Mouse (Mus musculus): ENCODE data around the gene Lyar. TPM values are rescaled to one million over a fixed set of nuclear protein-coding genes. Genes with fewer than 3 reads are reported as not detected.
A peak's percentile ranks its signal among the peaks of the same experiment; 100 is the strongest.

Lyar gene
- total RNA-seq, 1 experiment from 2014 or later = 93.0 TPM

DNA sequence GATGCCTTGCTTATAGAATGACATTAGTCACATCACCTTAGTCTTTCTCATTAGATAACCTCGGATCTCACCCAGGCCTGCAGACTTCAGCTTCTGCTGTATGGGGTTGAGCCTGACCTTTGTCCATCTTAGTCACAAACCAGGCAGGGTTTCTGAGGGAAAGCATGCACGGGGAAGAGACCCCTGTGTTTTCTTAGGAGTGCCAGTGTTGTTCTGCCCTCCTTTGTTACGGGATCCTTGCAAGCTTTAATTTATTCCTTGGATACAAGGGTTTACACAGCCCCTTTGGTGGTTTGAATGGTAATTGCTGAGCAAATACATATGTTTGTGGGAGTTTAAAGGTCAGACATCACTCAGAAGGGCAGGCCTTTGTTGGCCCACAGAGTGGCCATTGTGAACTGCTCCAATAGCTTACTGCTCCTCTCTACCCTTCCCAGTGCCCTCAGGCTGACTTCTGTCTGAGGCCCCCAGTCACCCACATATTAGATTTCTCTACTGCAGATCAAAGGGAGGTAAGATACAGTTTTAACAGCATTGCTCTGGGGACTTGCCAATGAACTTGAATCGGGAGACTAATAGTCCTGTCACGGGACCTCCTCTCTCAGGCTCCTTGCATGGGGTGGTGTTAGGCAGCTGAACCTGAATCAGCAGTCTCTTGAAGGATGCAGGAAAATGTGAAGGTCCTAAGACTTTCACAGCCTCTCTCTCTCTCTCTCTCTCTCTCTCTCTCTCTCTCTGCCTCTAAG lies 20.6 kb downstream of the Lyar start:
- ATAC-seq (replicated peaks in 1 of 2; ENCODE audit: insufficient read depth in 1 of 2, low FRiP score in 2 of 2, low TSS enrichment in 1 of 2, low read depth in 1 of 2, poor library complexity in 2 of 2, severe bottlenecking in 2 of 2) = no peak

DNA sequence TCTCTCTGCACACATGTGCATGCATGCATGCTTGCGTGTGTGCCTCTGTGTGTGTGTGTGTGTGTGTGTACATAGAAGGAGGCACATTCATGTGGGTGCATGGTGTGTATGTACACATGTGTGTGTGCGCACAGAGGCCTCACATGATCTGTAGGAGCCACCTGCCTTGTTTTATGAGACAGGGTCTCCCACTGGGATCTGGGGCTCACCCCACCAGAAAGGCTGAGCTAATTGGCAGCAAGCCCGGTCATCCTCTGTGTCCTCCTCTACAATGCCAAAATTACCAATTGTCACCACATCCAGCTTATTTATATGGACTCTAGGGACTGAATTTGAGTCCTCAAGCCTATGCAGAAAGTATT lies 21.2 kb downstream of the Lyar start:
- no peak for ATAC-seq (replicated peaks in 1 of 2; ENCODE audit: insufficient read depth in 1 of 2, low FRiP score in 2 of 2, low TSS enrichment in 1 of 2, low read depth in 1 of 2, poor library complexity in 2 of 2, severe bottlenecking in 2 of 2)

- ATAC-seq (replicated peaks in 1 of 2; ENCODE audit: insufficient read depth in 1 of 2, low FRiP score in 2 of 2, low TSS enrichment in 1 of 2, low read depth in 1 of 2, poor library complexity in 2 of 2, severe bottlenecking in 2 of 2) = no peak
Measured at GRCm38 (mm10) chr5:38241966-38242365, 21.7 kb downstream of the Lyar start.

GRCm38 (mm10) chr5:38255195-38255594 lies 34.9 kb downstream of the Lyar start:
- no peak; a peak in 1 of 4 replicates for ATAC-seq (replicated peaks in 1 of 2; ENCODE audit: insufficient read depth in 1 of 2, low FRiP score in 2 of 2, low TSS enrichment in 1 of 2, low read depth in 1 of 2, poor library complexity in 2 of 2, severe bottlenecking in 2 of 2)

DNA sequence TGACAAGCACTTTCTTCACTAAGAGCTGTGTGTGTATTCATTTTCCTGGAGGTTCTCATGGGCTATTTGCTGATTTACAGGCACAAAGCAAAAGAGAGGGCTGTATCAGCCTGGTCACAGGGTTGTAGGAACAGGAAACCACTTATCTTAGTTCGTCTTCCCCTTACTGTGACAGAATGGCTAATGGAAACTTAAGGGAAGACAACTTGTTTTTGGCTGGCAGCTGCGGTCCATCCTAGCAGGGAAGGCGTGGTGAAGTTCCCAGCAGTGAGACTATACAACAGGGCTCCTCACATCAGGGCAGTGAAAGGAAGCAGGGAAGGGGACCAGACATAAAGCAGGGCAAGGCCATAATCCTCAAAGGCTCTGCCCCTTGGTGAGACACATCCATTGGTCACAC lies 35.4 kb downstream of the Lyar start:
- ATAC-seq (replicated peaks in 1 of 2; ENCODE audit: insufficient read depth in 1 of 2, low FRiP score in 2 of 2, low TSS enrichment in 1 of 2, low read depth in 1 of 2, poor library complexity in 2 of 2, severe bottlenecking in 2 of 2) = peak; percentile 33 to 50; a peak in 3 of 4 replicates

DNA sequence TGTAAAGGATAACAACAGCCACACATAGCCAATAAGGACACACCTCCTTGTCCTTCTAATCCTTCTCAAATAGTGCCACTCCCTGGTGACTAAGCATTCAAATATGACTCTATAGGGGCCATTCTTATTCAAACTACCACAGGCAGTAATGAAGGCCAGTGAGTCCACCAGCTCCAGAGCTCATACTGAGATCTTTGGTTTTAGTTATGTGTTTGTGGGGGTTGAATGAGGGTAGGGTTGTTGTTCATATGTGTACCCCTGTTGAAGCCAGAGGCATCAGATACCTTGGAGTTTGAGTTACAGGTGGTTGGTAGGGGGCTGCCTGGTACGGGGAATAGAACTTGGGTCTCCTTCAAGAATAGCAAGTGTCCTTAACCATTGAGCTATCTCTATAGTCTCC lies 36.3 kb downstream of the Lyar start:
- ATAC-seq (replicated peaks in 1 of 2; ENCODE audit: insufficient read depth in 1 of 2, low FRiP score in 2 of 2, low TSS enrichment in 1 of 2, low read depth in 1 of 2, poor library complexity in 2 of 2, severe bottlenecking in 2 of 2) = no peak

DNA sequence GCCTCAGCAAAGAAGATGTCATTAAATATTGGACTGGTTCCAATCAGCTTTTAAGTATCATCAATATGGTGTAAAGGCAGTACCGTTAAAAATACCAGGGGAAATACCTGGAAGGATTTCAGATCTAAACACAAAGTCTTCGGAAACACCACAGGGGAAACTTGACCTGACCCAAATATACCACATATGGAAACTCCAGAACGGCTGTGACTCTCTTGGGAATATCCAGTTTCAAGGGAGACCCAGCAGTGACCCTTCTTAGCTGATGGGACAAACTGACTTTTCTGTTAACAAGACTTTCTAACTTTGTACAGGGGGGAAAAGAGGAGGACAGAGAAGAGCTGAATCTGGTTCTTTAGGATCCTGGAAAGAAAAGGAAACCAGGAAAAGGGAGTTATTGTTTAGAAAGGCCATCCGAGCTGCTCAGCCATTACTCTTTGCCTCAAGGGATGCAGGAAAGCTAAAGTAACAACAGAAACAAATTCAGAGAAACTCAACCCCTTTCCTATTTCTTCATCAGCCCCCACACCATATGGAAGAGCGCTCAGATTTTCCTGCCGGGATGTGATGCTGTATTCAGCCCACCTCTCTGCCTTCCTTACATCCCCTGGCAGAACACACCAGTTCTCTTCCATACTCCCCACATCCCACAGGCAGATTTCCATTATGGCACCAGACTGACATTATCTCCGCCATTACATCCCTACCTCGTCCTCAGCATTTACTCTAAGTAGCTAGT lies 37.9 kb downstream of the Lyar start:
- no peak for ATAC-seq (replicated peaks in 1 of 2; ENCODE audit: insufficient read depth in 1 of 2, low FRiP score in 2 of 2, low TSS enrichment in 1 of 2, low read depth in 1 of 2, poor library complexity in 2 of 2, severe bottlenecking in 2 of 2)

DNA sequence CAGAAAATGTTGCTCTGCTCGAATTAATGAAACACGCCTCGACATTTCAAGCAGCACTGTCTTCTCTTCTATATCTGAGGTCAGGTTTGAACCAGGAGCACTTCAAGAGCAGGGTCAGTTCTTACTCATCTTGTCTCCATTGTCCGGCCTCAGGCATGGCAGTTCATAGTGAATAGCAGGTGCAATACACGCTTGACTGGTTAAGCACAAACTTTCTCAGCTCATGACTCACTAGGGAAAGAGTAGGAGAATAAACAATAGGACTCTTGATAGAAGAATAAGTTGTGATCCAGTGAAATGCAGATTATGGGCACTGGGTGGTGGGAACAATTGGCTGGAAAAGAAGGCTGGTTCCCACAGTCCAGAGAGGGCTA lies 38.5 kb downstream of the Lyar start:
- ATAC-seq (replicated peaks in 1 of 2; ENCODE audit: insufficient read depth in 1 of 2, low FRiP score in 2 of 2, low TSS enrichment in 1 of 2, low read depth in 1 of 2, poor library complexity in 2 of 2, severe bottlenecking in 2 of 2) = no peak

DNA sequence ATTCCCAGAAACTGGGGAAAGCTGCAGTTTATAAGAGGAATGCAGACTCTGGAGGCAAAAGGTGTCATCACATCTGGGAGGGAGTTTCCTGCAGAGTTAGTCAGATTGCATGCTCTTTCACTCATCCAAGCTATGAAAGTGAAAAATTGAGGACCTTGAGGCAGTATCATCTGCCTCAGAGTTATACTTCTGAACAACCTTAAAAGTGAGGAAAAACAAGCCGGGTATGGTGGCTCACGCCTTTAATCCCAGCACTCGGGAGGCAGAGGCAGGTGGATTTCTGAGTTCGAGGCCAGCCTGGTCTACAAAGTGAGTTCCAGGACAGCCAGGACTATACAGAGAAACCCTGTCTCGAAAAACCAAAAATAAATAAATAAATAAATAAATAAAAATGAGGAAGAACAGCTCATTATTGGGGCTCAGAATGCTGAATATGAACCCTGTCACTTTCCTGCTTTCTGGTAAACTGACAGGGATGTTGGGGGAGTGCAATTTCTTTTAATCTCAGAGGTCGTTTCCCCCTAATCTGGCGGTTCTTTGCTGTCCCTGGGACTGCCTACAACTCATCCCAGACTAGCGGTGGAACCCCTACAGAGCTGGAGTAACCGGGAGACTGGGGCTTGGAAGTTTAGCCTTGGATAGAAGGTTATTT lies 39.3 kb downstream of the Lyar start:
- ATAC-seq (replicated peaks in 1 of 2; ENCODE audit: insufficient read depth in 1 of 2, low FRiP score in 2 of 2, low TSS enrichment in 1 of 2, low read depth in 1 of 2, poor library complexity in 2 of 2, severe bottlenecking in 2 of 2) = no peak

- peak; percentile 80 for ATAC-seq (replicated peaks in 1 of 2; ENCODE audit: insufficient read depth in 1 of 2, low FRiP score in 2 of 2, low TSS enrichment in 1 of 2, low read depth in 1 of 2, poor library complexity in 2 of 2, severe bottlenecking in 2 of 2)
Measured at GRCm38 (mm10) chr5:38260107-38260682, 39.9 kb downstream of the Lyar start, which contains the start of gene Tmem128. Gene Tmem128 (plus strand): TSS chr5:38260185.

DNA sequence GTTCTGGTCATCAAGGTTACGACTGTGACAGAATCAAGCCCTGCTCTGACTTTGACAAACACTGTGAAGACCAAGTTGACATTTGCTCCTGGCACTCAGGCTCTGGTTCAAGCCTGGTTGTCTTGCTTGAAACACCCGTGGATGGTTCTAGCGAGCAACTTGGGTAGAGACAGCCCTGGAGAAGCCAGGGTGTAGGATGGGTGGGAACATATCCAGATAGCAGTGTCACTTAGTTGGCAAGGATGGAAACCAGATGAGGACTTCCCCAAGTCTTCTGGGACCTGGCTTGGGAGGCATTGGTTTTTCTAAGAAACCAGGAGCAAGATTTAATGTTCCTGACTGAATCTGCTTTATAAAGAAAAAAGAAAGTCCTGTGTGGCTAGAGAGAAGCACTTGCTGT lies 50.7 kb downstream of the Lyar start:
- no peak for ATAC-seq (replicated peaks in 1 of 2; ENCODE audit: insufficient read depth in 1 of 2, low FRiP score in 2 of 2, low TSS enrichment in 1 of 2, low read depth in 1 of 2, poor library complexity in 2 of 2, severe bottlenecking in 2 of 2)

DNA sequence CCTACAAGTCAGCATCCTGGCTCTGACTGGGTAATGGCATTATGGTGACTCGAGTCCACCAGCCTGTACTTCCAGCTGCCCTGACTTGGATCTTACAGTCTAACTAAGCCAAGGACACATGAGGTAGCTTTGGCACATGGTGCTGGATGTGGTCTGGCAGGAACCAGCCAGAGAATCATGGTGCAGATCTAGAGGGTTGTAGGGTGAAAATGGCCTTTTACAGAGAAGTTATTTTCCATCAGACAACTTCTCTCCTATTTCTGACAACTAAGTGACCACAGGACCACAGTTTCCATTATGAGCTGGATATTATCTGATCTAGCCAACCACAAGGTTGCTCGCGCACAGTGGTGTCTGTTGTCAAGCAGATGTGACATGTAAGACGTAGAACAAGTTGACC lies 53.6 kb downstream of the Lyar start:
- 0 out of 4 replicates have a peak, but pooled peaks of 1 of the 2 experiments have one; percentile 14 for ATAC-seq (replicated peaks in 1 of 2; ENCODE audit: insufficient read depth in 1 of 2, low FRiP score in 2 of 2, low TSS enrichment in 1 of 2, low read depth in 1 of 2, poor library complexity in 2 of 2, severe bottlenecking in 2 of 2)

- no peak for ATAC-seq (replicated peaks in 1 of 2; ENCODE audit: insufficient read depth in 1 of 2, low FRiP score in 2 of 2, low TSS enrichment in 1 of 2, low read depth in 1 of 2, poor library complexity in 2 of 2, severe bottlenecking in 2 of 2)
Measured at GRCm38 (mm10) chr5:38275771-38276170, 55.5 kb downstream of the Lyar start, which contains the start of gene Otop1. Gene Otop1 (plus strand): TSS chr5:38275972.

DNA sequence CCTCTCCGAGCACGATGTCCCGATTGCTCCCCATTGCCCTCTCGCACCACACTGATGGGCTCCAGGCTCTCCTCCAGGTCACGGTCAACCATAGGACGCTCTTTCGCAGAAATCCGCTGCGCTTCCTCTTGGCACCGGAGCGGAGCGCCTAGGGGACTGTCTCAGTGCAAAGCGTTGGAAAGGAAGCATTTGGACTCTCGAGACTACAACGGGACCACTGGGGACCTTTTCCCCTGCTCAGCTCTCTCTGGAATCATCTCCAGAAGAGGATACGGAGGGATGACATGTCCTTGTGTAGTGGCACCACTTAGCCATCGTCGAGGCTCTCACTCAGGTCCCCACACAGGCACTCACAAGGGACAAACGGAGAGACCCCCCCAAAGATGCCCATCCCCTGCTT lies 56.2 kb downstream of the Lyar start:
- peak in 1 of 2 experiments; percentile 12; a peak in 1 of 4 replicates for ATAC-seq (replicated peaks in 1 of 2; ENCODE audit: insufficient read depth in 1 of 2, low FRiP score in 2 of 2, low TSS enrichment in 1 of 2, low read depth in 1 of 2, poor library complexity in 2 of 2, severe bottlenecking in 2 of 2)

DNA sequence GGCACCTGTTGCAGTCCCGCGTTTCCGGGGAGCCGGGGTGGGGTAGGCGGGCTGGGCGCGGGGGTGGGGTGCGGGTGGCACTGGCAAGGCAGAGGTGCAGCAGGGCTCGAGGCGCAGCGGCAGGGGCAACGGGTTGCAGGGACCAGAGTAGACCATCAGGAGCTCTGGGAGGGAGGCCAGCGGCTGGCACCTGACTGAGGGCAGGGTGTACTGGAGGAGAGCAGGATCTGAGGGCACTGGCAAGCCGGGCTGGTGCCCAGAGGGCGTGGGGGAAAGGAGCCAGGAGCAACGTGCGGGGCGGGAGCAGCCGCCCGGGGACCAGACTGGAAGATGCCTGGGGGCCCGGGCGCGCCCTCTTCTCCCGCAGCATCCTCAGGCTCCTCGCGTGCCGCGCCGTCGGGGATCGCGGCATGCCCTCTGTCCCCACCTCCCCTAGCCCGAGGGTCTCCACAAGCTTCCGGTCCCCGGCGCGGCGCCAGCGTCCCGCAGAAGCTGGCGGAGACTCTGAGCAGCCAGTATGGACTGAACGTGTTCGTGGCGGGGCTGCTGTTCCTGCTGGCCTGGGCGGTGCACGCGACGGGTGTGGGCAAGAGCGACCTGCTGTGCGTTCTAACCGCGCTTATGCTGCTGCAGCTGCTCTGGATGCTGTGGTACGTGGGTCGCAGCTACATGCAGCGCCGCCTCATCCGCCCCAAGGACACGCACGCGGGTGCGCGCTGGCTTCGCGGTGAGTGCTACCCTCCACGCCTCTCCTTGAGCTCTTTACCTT lies 57.0 kb downstream of the Lyar start:
- ATAC-seq (replicated peaks in 1 of 2; ENCODE audit: insufficient read depth in 1 of 2, low FRiP score in 2 of 2, low TSS enrichment in 1 of 2, low read depth in 1 of 2, poor library complexity in 2 of 2, severe bottlenecking in 2 of 2) = peak in 1 of 2 experiments; percentile 43; a peak in 1 of 4 replicates

- ATAC-seq (replicated peaks in 1 of 2; ENCODE audit: insufficient read depth in 1 of 2, low FRiP score in 2 of 2, low TSS enrichment in 1 of 2, low read depth in 1 of 2, poor library complexity in 2 of 2, severe bottlenecking in 2 of 2) = no peak
Measured at GRCm38 (mm10) chr5:38277936-38278600, 57.8 kb downstream of the Lyar start.

GRCm38 (mm10) chr5:38280075-38280474 lies 59.8 kb downstream of the Lyar start:
- peak in 1 of 2 experiments; percentile 44; a peak in 1 of 4 replicates for ATAC-seq (replicated peaks in 1 of 2; ENCODE audit: insufficient read depth in 1 of 2, low FRiP score in 2 of 2, low TSS enrichment in 1 of 2, low read depth in 1 of 2, poor library complexity in 2 of 2, severe bottlenecking in 2 of 2)

All from hematopoietic stem cell, adult 5-6 weeks (primary cell).